Mouse (Mus musculus) v-Abl transformed pro-B cells (cell line): ENCODE measurements at regions not wholly inside any gene's neighbourhood (a gene's known extent, or its start where the extent isn't known, plus 50 kb on each side); places are given as distances from the start of the nearest gene placed in this dataset.

ENCODE experiments used
- in situ Hi-C, 2 experiments: fragments of 400-800 bp; cut with MboI; formaldehyde crosslinking; loops; one replicate each; pipeline ENCODE4 v1.15.1; 2025; ENCODE audit not compliant: unreplicated experiment in 2 of 2

GRCm38 (mm10) chr12:57809961-57810360 is 246.0 kb downstream of the Ttc6 start:
- in situ Hi-C loops, result no loop called here

- in situ Hi-C loops, result no loop called here
Observed at GRCm38 (mm10) chr12:57823809-57824208, 259.9 kb downstream of the Ttc6 start.

GRCm38 (mm10) chr12:57825754-57826153 is 261.8 kb downstream of the Ttc6 start:
- in situ Hi-C loops, result loop anchor here in 1 of 2 experiments (5.0 kb wide), 1 partner anchor 1122 kb away; no protein-coding TSS in a partner anchor

GRCm38 (mm10) chr12:57842813-57843212 is 278.9 kb downstream of the Ttc6 start:
- in situ Hi-C loops, result no loop called here

- in situ Hi-C loops, result no loop called here
Observed at GRCm38 (mm10) chr12:57871028-57871427, 307.1 kb downstream of the Ttc6 start.

GRCm38 (mm10) chr12:57890783-57891478 is 320.6 kb upstream of the Sstr1 start:
- in situ Hi-C loops, result no loop called here

GRCm38 (mm10) chr12:57891556-57891955 is 320.0 kb upstream of the Sstr1 start:
- in situ Hi-C loops, result no loop called here

- in situ Hi-C loops, result no loop called here
Observed at GRCm38 (mm10) chr12:57897751-57898250, 313.8 kb upstream of the Sstr1 start.

- in situ Hi-C loops, result no loop called here
Observed at GRCm38 (mm10) chr12:57904658-57905057, 306.9 kb upstream of the Sstr1 start.

GRCm38 (mm10) chr12:57918211-57918610 is 293.4 kb upstream of the Sstr1 start:
- in situ Hi-C loops, result no loop called here

GRCm38 (mm10) chr12:57922031-57922430 is 289.5 kb upstream of the Sstr1 start:
- in situ Hi-C loops, result no loop called here

- in situ Hi-C loops, result no loop called here
Observed at GRCm38 (mm10) chr12:57924422-57924821, 287.1 kb upstream of the Sstr1 start.

- in situ Hi-C loops, result no loop called here
Observed at GRCm38 (mm10) chr12:57926886-57927285, 284.7 kb upstream of the Sstr1 start.

GRCm38 (mm10) chr12:57928030-57928429 is 283.5 kb upstream of the Sstr1 start:
- in situ Hi-C loops, result no loop called here

GRCm38 (mm10) chr12:57931856-57932255 is 279.7 kb upstream of the Sstr1 start:
- in situ Hi-C loops, result no loop called here

GRCm38 (mm10) chr12:57949886-57950285 is 261.7 kb upstream of the Sstr1 start:
- in situ Hi-C loops, result no loop called here

GRCm38 (mm10) chr12:57958527-57958926 is 253.0 kb upstream of the Sstr1 start:
- in situ Hi-C loops, result no loop called here

GRCm38 (mm10) chr12:57960171-57960570 is 251.4 kb upstream of the Sstr1 start:
- in situ Hi-C loops, result no loop called here

GRCm38 (mm10) chr12:57969168-57969567 is 242.4 kb upstream of the Sstr1 start:
- in situ Hi-C loops, result no loop called here

- in situ Hi-C loops, result no loop called here
Observed at GRCm38 (mm10) chr12:57970163-57970562, 241.4 kb upstream of the Sstr1 start.

- in situ Hi-C loops, result no loop called here
Observed at GRCm38 (mm10) chr12:57972484-57972883, 239.1 kb upstream of the Sstr1 start.
